Mouse (Mus musculus) mouse trophoblast stem cell (cell line): Measurements from ENCODE around the gene Ptprt.

Experiments
- in situ Hi-C, 2 experiments: fragments of 300-500 bp; cut with MseI, MboI; formaldehyde crosslinking; loops; 2 replicates in 1 of 2; 3 replicates in 1 of 2; pipeline ENCODE4 v1.15.1; 2025

The Ptprt gene

GRCm38 (mm10) chr2:162581651-162582050, 79.3 kb downstream of the Ptprt start:
- in situ Hi-C loops: no loop called here

GRCm38 (mm10) chr2:162577819-162578218, 83.1 kb downstream of the Ptprt start:
- in situ Hi-C loops: no loop called here

- in situ Hi-C loops: no loop called here
Observed at GRCm38 (mm10) chr2:162572851-162573250, 88.1 kb downstream of the Ptprt start.

- in situ Hi-C loops: no loop called here
Observed at GRCm38 (mm10) chr2:162571037-162571436, 89.9 kb downstream of the Ptprt start.

GRCm38 (mm10) chr2:162568308-162569100, 92.4 kb downstream of the Ptprt start:
- in situ Hi-C loops: no loop called here

- in situ Hi-C loops: no loop called here
Observed at GRCm38 (mm10) chr2:162548312-162548711, 112.6 kb downstream of the Ptprt start.

- in situ Hi-C loops: no loop called here
Observed at GRCm38 (mm10) chr2:162531638-162532037, 129.3 kb downstream of the Ptprt start.

GRCm38 (mm10) chr2:162528911-162529310, 132.0 kb downstream of the Ptprt start:
- in situ Hi-C loops: no loop called here

GRCm38 (mm10) chr2:162515993-162516392, 145.0 kb downstream of the Ptprt start:
- in situ Hi-C loops: no loop called here

- in situ Hi-C loops: no loop called here
Observed at GRCm38 (mm10) chr2:162513072-162513471, 147.9 kb downstream of the Ptprt start.

- in situ Hi-C loops: no loop called here
Observed at GRCm38 (mm10) chr2:162512094-162512493, 148.9 kb downstream of the Ptprt start.

GRCm38 (mm10) chr2:162509016-162509415, 151.9 kb downstream of the Ptprt start:
- in situ Hi-C loops: no loop called here

GRCm38 (mm10) chr2:162507664-162508063, 153.3 kb downstream of the Ptprt start:
- in situ Hi-C loops: no loop called here

GRCm38 (mm10) chr2:162504850-162505249, 156.1 kb downstream of the Ptprt start:
- in situ Hi-C loops: no loop called here

- in situ Hi-C loops: no loop called here
Observed at GRCm38 (mm10) chr2:162499501-162499915, 161.4 kb downstream of the Ptprt start.

GRCm38 (mm10) chr2:162498191-162498590, 162.8 kb downstream of the Ptprt start:
- in situ Hi-C loops: no loop called here

GRCm38 (mm10) chr2:162484036-162484435, 176.9 kb downstream of the Ptprt start:
- in situ Hi-C loops: no loop called here

- in situ Hi-C loops: no loop called here
Observed at GRCm38 (mm10) chr2:162443106-162443505, 217.8 kb downstream of the Ptprt start.

- in situ Hi-C loops: no loop called here
Observed at GRCm38 (mm10) chr2:162436646-162437045, 224.3 kb downstream of the Ptprt start.

- in situ Hi-C loops: no loop called here
Observed at GRCm38 (mm10) chr2:162430171-162430570, 230.8 kb downstream of the Ptprt start.

GRCm38 (mm10) chr2:162426114-162426513, 234.8 kb downstream of the Ptprt start:
- in situ Hi-C loops: no loop called here

- in situ Hi-C loops: no loop called here
Observed at GRCm38 (mm10) chr2:162418181-162418580, 242.8 kb downstream of the Ptprt start.

- in situ Hi-C loops: no loop called here
Observed at GRCm38 (mm10) chr2:162413073-162413812, 247.7 kb downstream of the Ptprt start.
